ENCODE assay signal across 18 mouse cellular contexts in the genomic region with DNA sequence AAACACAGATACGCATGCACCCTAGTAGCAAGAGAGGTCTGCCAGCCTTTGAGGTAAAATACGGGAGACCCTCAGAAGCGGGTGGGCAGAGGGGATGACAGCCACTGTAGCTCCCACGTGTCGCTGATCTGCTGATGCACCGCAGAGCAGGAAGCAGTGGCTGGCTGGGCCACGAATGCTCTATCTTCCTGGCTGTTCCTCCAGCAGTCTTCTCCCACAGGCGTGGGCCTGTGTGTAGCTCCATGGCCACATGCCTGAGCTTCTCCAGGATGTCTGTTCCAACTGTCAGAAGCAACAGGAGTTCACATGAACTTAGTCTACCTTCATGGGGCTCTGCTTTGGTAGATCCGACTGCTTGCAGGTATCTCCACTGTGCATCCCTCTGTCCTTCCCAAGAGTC. TPM values are rescaled to one million over a fixed set of nuclear protein-coding genes. Genes with fewer than 3 reads are reported as not detected.
DNase-seq lines count a peak whose midpoint lies in the region; ATAC-seq and TF ChIP-seq lines count a peak whose summit lies in the region.
"Had no signal": no experiment of that assay in that cellular context is flagged by ENCODE, and none has a peak within 500 bp of the region (broad histone marks: within the 10 kb centered on the region; RNA-seq: fewer than 3 reads in every experiment).

No protein-coding gene starts in this region.

- intact Hi-C loops in left cerebral cortex, adult 2 months (cut with DNase I), result no loop called here
- intact Hi-C loops in heart, postnatal 10 days (cut with DNase I), result no loop called here

- no peak overlapping the region for H3K4me3 ChIP-seq in liver, embryonic 12.5 days
- no peak overlapping the region for H3K4me3 ChIP-seq in liver, postnatal 0 days (ENCODE audit: low read depth, low read length)
- no peak overlapping the region for H3K4me3 ChIP-seq in left cerebral cortex, adult 2 months
- H3K4me3 ChIP-seq: hindbrain, embryonic 10.5 days; limb, embryonic 10.5 days; liver, embryonic 15.5 days had no signal

- peaks cover 14% of the 10 kb centered on the region for H3K27me3 ChIP-seq in liver, embryonic 12.5 days (replicated peaks)
- H3K27me3 ChIP-seq in liver, postnatal 0 days (ENCODE audit: insufficient read depth, low read length), result no peaks in the 10 kb centered on the region

- 42% methylated on average over 9 of the region's 9 CpGs for WGBS in liver, embryonic 12.5 days (ENCODE audit: insufficient replicate concordance)
- 37% methylated on average over 9 of the region's 9 CpGs for WGBS in liver, postnatal 0 days (ENCODE audit: insufficient replicate concordance)

- no peaks in the 10 kb centered on the region for H3K9me3 ChIP-seq in liver, embryonic 12.5 days (replicated peaks)
- H3K9me3 ChIP-seq in liver, postnatal 0 days (ENCODE audit: low read length), result no peaks in the 10 kb centered on the region
- H3K9me3 ChIP-seq: hindbrain, embryonic 10.5 days; limb, embryonic 10.5 days; liver, embryonic 15.5 days had no signal

- DNase-seq in layer of hippocampus, adult 11-12 months (ENCODE audit: low spot score), result peak; percentile 26
- no peak for DNase-seq in layer of hippocampus, postnatal 10 days (ENCODE audit: low spot score in 2 of 2)
- no peak for DNase-seq in liver, postnatal 0 days
- peak; percentile 20 to 54 for DNase-seq in left cerebral cortex, adult 2 months (ENCODE audit: extremely low spot score in 1 of 2, low spot score in 2 of 2)
- peak; percentile 44 for DNase-seq in telencephalon, adult 2 months (ENCODE audit: low read depth, low spot score)
- no peak for DNase-seq in heart, postnatal 10 days
- DNase-seq: cerebellum, adult 9-10 months; kidney, postnatal 10 days; retina, postnatal 1 day had no signal

- TF ChIP-seq CTCF in liver, postnatal 0 days (IDR thresholded peaks at IDR 0.05; ENCODE audit: low read depth), result no peak
- TF ChIP-seq CTCF in left cerebral cortex, adult 2 months (IDR thresholded peaks at IDR 0.05), result no peak

- ATAC-seq in liver, embryonic 12.5 days, result peak; percentile 29; the same call in 1 of the 2 replicates
- no peak for ATAC-seq in liver, postnatal 0 days
- ATAC-seq: midbrain, embryonic 16.5 days had no signal

- H3K36me3 ChIP-seq in liver, embryonic 12.5 days, result no peaks in the 10 kb centered on the region
- no peaks in the 10 kb centered on the region for H3K36me3 ChIP-seq in liver, postnatal 0 days (replicated peaks; ENCODE audit: insufficient read depth, low read length)
- H3K36me3 ChIP-seq: hindbrain, embryonic 10.5 days; limb, embryonic 10.5 days; liver, embryonic 15.5 days had no signal

- H3K4me1 ChIP-seq in liver, embryonic 12.5 days, result peaks cover 34% of the 10 kb centered on the region
- H3K4me1 ChIP-seq in liver, postnatal 0 days (ENCODE audit: insufficient read depth), result peaks cover 3% of the 10 kb centered on the region; the same call in 1 of the 2 replicates

- 0 out of 2 replicates have a peak overlapping the region, but pooled peaks have one; percentile 9 for H3K4me2 ChIP-seq in liver, embryonic 12.5 days
- H3K4me2 ChIP-seq in liver, postnatal 0 days (ENCODE audit: low read depth, low read length), result no peak overlapping the region
- H3K4me2 ChIP-seq: liver, embryonic 15.5 days had no signal

- no peak overlapping the region for H3K27ac ChIP-seq in liver, embryonic 12.5 days
- no peak overlapping the region for H3K27ac ChIP-seq in liver, postnatal 0 days (ENCODE audit: low read depth)
- peak overlapping the region; percentile 36; the same call in 1 of the 2 replicates for H3K27ac ChIP-seq in left cerebral cortex, adult 2 months
- H3K27ac ChIP-seq: hindbrain, embryonic 10.5 days; limb, embryonic 10.5 days; liver, embryonic 15.5 days; stomach, postnatal 0 days had no signal

- no peak for TF ChIP-seq EP300 in liver, postnatal 0 days (IDR thresholded peaks at IDR 0.05; ENCODE audit: low read depth)

- no peak overlapping the region for H3K9ac ChIP-seq in liver, embryonic 12.5 days
- H3K9ac ChIP-seq in liver, postnatal 0 days (replicated peaks), result no peak overlapping the region
- H3K9ac ChIP-seq: liver, embryonic 15.5 days had no signal

RNA-seq across cellular contexts. Expression of gene Galnt15, which starts 6.8 kb away (rescaled TPM):
- total RNA-seq in layer of hippocampus, postnatal 10 days (2021), result 1 to 10 TPM; 1.7 to 2.2 TPM
- polyA plus RNA-seq in liver, embryonic 12.5 days (2016; fragmentation: Nextera tagmentation; extraction: Ambion mirVana), result 0.02 TPM in 1 of 2 replicates, not detected in the other
- polyA plus RNA-seq in liver, postnatal 0 days (2015; fragmentation: Nextera tagmentation; extraction: Ambion mirVana), result 0.05 TPM in 2 replicates
- total RNA-seq in left cerebral cortex, adult 2 months (2021), result 1 to 10 TPM; 2.1 to 2.2 TPM
- total RNA-seq in heart, postnatal 10 days (2021), result 10 to 100 TPM; 11.6 to 13.0 TPM
- total RNA-seq: ES-E14; granulocyte monocyte progenitor cell, adult 5-6 weeks; megakaryocyte, adult 5-6 weeks had no signal
- polyA plus RNA-seq: liver, embryonic 15.5 days had no signal

Comparison
In these comparisons a context has a peak if more than half of its experiments do, and no peak if none do; other contexts are left out.
1. DNase-seq: peak in layer of hippocampus, adult 11-12 months (single experiment), left cerebral cortex, adult 2 months (2 of 2) and telencephalon, adult 2 months (single experiment); none in layer of hippocampus, postnatal 10 days (0 of 2), liver, postnatal 0 days (single experiment) and heart, postnatal 10 days (0 of 2).